Mouse (Mus musculus) heart, embryonic 16.5 days (tissue): ENCODE results near the gene Ptprb. TPM values are rescaled to one million over a fixed set of nuclear protein-coding genes. Genes with fewer than 3 reads are reported as not detected.

ENCODE experiments used
- ATAC-seq: fragments of 200-750 bp; cut with Nextera tagmentation; replicated peaks from 2 replicates; pipeline ENCODE4 v1.8.0; 2017; ENCODE audit warnings: moderate number of reproducible peaks; ENCODE audit not compliant: insufficient read depth, low FRiP score; ENCODE audit errors: extremely low read depth
- H3K27ac ChIP-seq: fragments of 300-500 bp; sonication (generic); 2 replicates; pipeline ENCODE4 v1.5.1; 2014; ENCODE audit warnings: mild to moderate bottlenecking, low read length, control low read depth, moderate library complexity
- H3K27me3 ChIP-seq: fragments of 300-500 bp; sonication (generic); 2 replicates; pipeline ENCODE4 v1.6.1; 2014; ENCODE audit warnings: low read length, mixed read lengths; ENCODE audit not compliant: control insufficient read depth, insufficient read depth
- H3K36me3 ChIP-seq: fragments of 300-500 bp; sonication (generic); 2 replicates; pipeline ENCODE4 v1.6.1; 2014; ENCODE audit not compliant: control insufficient read depth, insufficient read depth
- H3K4me1 ChIP-seq: fragments of 300-500 bp; sonication (generic); 2 replicates; pipeline ENCODE4 v1.6.1; 2014; ENCODE audit warnings: low read length, mixed read lengths; ENCODE audit not compliant: control insufficient read depth, insufficient read depth
- H3K4me2 ChIP-seq: fragments of 300-500 bp; sonication (generic); 2 replicates; pipeline ENCODE4 v1.6.1; 2014; ENCODE audit warnings: low read depth, mild to moderate bottlenecking, control low read depth, low read length
- H3K4me3 ChIP-seq: fragments of 300-500 bp; sonication (generic); 2 replicates; pipeline ENCODE4 v1.5.1; 2014; ENCODE audit warnings: mild to moderate bottlenecking, control low read depth, low read length
- H3K9ac ChIP-seq: fragments of 300-500 bp; sonication (generic); 2 replicates; pipeline ENCODE4 v1.6.1; 2014; ENCODE audit warnings: low read length, control low read depth
- H3K9me3 ChIP-seq: fragments of 300-500 bp; sonication (generic); replicated peaks from 2 replicates; pipeline ENCODE4 v1.6.1; 2016; ENCODE audit warnings: low read length; ENCODE audit not compliant: control insufficient read depth
- WGBS: fragments of 180-500 bp; shearing (Covaris S2); extraction: QIAGEN DNeasy Blood & Tissue Kit; methylation state at CpG from one replicate; pipeline ENCODE4 v1.1.7; 2014; 5-methylcytosine and 5-hydroxymethylcytosine counted together
- polyA plus RNA-seq: library from polyadenylated mRNA; unstranded; fragments of >200 nt; fragmentation: Nextera tagmentation; extraction: Ambion mirVana; gene quantifications from 2 replicates; pipeline ENCODE4 v1.2.1, GENCODE M21; 2015

Gene Ptprb
- polyA plus RNA-seq, 1 experiment from 2014 or later = 5.4 TPM

- Histone ChIP-seq H3K9ac (no peak overlapping the region), H3K4me3 (no peak overlapping the region), H3K36me3 (no peaks in the 10 kb centered on the region), H3K4me2 (no peak overlapping the region), H3K27me3 (no peaks in the 10 kb centered on the region), H3K4me1 (0 out of 2 replicates have a peak, but pooled peaks cover 2% of the 10 kb centered on the region), H3K27ac (no peak overlapping the region), H3K9me3 (no peaks in the 10 kb centered on the region)
- ATAC-seq = no peak
- 73% methylated on average over 7 of the region's 7 CpGs for WGBS
Observed at GRCm38 (mm10) chr10:116286697-116287344, 11.5 kb downstream of the Ptprb start.

- H3K27ac ChIP-seq = 0 out of 2 replicates have a peak overlapping the region, but pooled peaks have one; percentile 37
- ATAC-seq = no peak
- 0 out of 2 replicates have a peak, but pooled peaks cover 2% of the 10 kb centered on the region for H3K4me1 ChIP-seq
- 40% methylated on average over 9 of the region's 9 CpGs for WGBS
- no peak overlapping the region for H3K4me2 ChIP-seq
- H3K27me3 ChIP-seq = no peaks in the 10 kb centered on the region
- H3K9ac ChIP-seq = no peak overlapping the region
- H3K9me3 ChIP-seq = no peaks in the 10 kb centered on the region
- no peaks in the 10 kb centered on the region for H3K36me3 ChIP-seq
- no peak overlapping the region for H3K4me3 ChIP-seq
Observed at GRCm38 (mm10) chr10:116288130-116288529, 12.8 kb downstream of the Ptprb start.

GRCm38 (mm10) chr10:116290483-116290882 is 15.2 kb downstream of the Ptprb start:
- 70% methylated on average over 4 of the region's 4 CpGs for WGBS
- no peaks in the 10 kb centered on the region for H3K27me3 ChIP-seq
- H3K4me2 ChIP-seq = no peak overlapping the region
- H3K9me3 ChIP-seq = no peaks in the 10 kb centered on the region
- no peak overlapping the region for H3K4me3 ChIP-seq
- no peak overlapping the region for H3K9ac ChIP-seq
- ATAC-seq = no peak
- H3K27ac ChIP-seq = no peak overlapping the region
- H3K36me3 ChIP-seq = no peaks in the 10 kb centered on the region
- 0 out of 2 replicates have a peak, but pooled peaks cover 2% of the 10 kb centered on the region for H3K4me1 ChIP-seq

- Histone ChIP-seq H3K4me2 (no peak overlapping the region), H3K4me3 (no peak overlapping the region), H3K36me3 (no peaks in the 10 kb centered on the region), H3K27me3 (no peaks in the 10 kb centered on the region), H3K27ac (no peak overlapping the region), H3K4me1 (0 out of 2 replicates have a peak, but pooled peaks cover 2% of the 10 kb centered on the region), H3K9me3 (no peaks in the 10 kb centered on the region), H3K9ac (no peak overlapping the region)
- WGBS = 42% methylated on average over 8 of the region's 8 CpGs
- ATAC-seq = no peak
Observed at GRCm38 (mm10) chr10:116291153-116291755, 15.9 kb downstream of the Ptprb start.

- peaks cover 11% of the 10 kb centered on the region for H3K27me3 ChIP-seq
- H3K4me3 ChIP-seq = no peak overlapping the region
- H3K4me1 ChIP-seq = peaks cover 4% of the 10 kb centered on the region; the same call in 1 of the 2 replicates
- H3K36me3 ChIP-seq = no peaks in the 10 kb centered on the region
- no peak overlapping the region for H3K4me2 ChIP-seq
- no peak overlapping the region for H3K9ac ChIP-seq
- no peak overlapping the region for H3K27ac ChIP-seq
- no peaks in the 10 kb centered on the region for H3K9me3 ChIP-seq
- 77% methylated on average over 4 of the region's 4 CpGs for WGBS
- ATAC-seq = no peak
Observed at GRCm38 (mm10) chr10:116296439-116296838, 21.1 kb downstream of the Ptprb start.

GRCm38 (mm10) chr10:116297854-116298253 is 22.5 kb downstream of the Ptprb start:
- H3K4me1 ChIP-seq = peaks cover 3% of the 10 kb centered on the region; the same call in 1 of the 2 replicates
- no peak for ATAC-seq
- H3K9ac ChIP-seq = no peak overlapping the region
- WGBS = 46% methylated on average over 12 of the region's 12 CpGs
- H3K36me3 ChIP-seq = no peaks in the 10 kb centered on the region
- peaks cover 20% of the 10 kb centered on the region for H3K27me3 ChIP-seq
- H3K4me2 ChIP-seq = no peak overlapping the region
- H3K4me3 ChIP-seq = no peak overlapping the region
- H3K27ac ChIP-seq = no peak overlapping the region
- H3K9me3 ChIP-seq = no peaks in the 10 kb centered on the region

- Histone ChIP-seq H3K4me1 (peaks cover 3% of the 10 kb centered on the region; the same call in 1 of the 2 replicates), H3K9me3 (no peaks in the 10 kb centered on the region), H3K27me3 (peaks cover 20% of the 10 kb centered on the region), H3K27ac (peak overlapping the region; percentile 41), H3K4me2 (peak overlapping the region; percentile 64), H3K9ac (peak overlapping the region; percentile 59), H3K4me3 (peak overlapping the region; percentile 54), H3K36me3 (no peaks in the 10 kb centered on the region)
- WGBS = 14% methylated on average over 7 of the region's 7 CpGs
- ATAC-seq = no peak
Observed at GRCm38 (mm10) chr10:116300824-116301223, 25.5 kb downstream of the Ptprb start.

GRCm38 (mm10) chr10:116301258-116301657 is 25.9 kb downstream of the Ptprb start:
- Histone ChIP-seq H3K36me3 (no peaks in the 10 kb centered on the region), H3K4me2 (peak overlapping the region; percentile 64), H3K9ac (peak overlapping the region; percentile 59), H3K4me3 (peak overlapping the region; percentile 54), H3K4me1 (peaks cover 3% of the 10 kb centered on the region; the same call in 1 of the 2 replicates), H3K27me3 (peaks cover 20% of the 10 kb centered on the region), H3K9me3 (no peaks in the 10 kb centered on the region), H3K27ac (peak overlapping the region; percentile 61)
- ATAC-seq = peak; percentile 56
- WGBS = under 1% methylated on average over 36 of the region's 36 CpGs

GRCm38 (mm10) chr10:116304355-116304754 is 29.0 kb downstream of the Ptprb start:
- peaks cover 3% of the 10 kb centered on the region; the same call in 1 of the 2 replicates for H3K4me1 ChIP-seq
- no peak overlapping the region for H3K4me2 ChIP-seq
- no peak overlapping the region for H3K27ac ChIP-seq
- no peaks in the 10 kb centered on the region for H3K9me3 ChIP-seq
- H3K9ac ChIP-seq = no peak overlapping the region
- H3K4me3 ChIP-seq = no peak overlapping the region
- ATAC-seq = no peak
- no peaks in the 10 kb centered on the region for H3K36me3 ChIP-seq
- H3K27me3 ChIP-seq = peaks cover 19% of the 10 kb centered on the region
- 87% methylated on average over 4 of the region's 4 CpGs for WGBS
